Mouse (Mus musculus) lung, postnatal 10 days (tissue): Measurements from ENCODE around the gene Ghdc.
"Not testable (repeated sequence)": the region's sequence is repeated elsewhere in the genome, so short reads cannot be mapped to it uniquely, and the experiment has no call there.

Source experiments
- DNase-seq: peaks from one replicate; pipeline ENCODE4 v3.0.0; 2021

Gene Ghdc

GRCm38 (mm10) chr11:100770646-100771408 lies at the start of gene Ghdc:
Ghdc (minus strand) TSS chr11:100770957.
- peak; percentile 92 for DNase-seq

- DNase-seq: no peak
Measured at GRCm38 (mm10) chr11:100820047-100820446, 49.3 kb upstream of the Ghdc start.

- no peak for DNase-seq
Measured at GRCm38 (mm10) chr11:100819626-100820025, 48.9 kb upstream of the Ghdc start.

- DNase-seq: no peak
Measured at GRCm38 (mm10) chr11:100819048-100819447, 48.3 kb upstream of the Ghdc start.

GRCm38 (mm10) chr11:100818359-100819012 lies 47.7 kb upstream of the Ghdc start:
- no peak for DNase-seq

GRCm38 (mm10) chr11:100817311-100817710 lies 46.6 kb upstream of the Ghdc start:
- no peak for DNase-seq

GRCm38 (mm10) chr11:100816801-100817200 lies 46.0 kb upstream of the Ghdc start:
- DNase-seq: peak; percentile 45

- DNase-seq: no peak
Measured at GRCm38 (mm10) chr11:100816342-100816741, 45.6 kb upstream of the Ghdc start.

GRCm38 (mm10) chr11:100814498-100814897 lies 43.7 kb upstream of the Ghdc start:
- DNase-seq: peak; percentile 82

GRCm38 (mm10) chr11:100811132-100811531 lies 40.4 kb upstream of the Ghdc start:
- DNase-seq: no peak

- DNase-seq: no peak
Measured at GRCm38 (mm10) chr11:100810516-100810915, 39.8 kb upstream of the Ghdc start.

- no peak for DNase-seq
Measured at GRCm38 (mm10) chr11:100806380-100807305, 35.9 kb upstream of the Ghdc start.

- peak; percentile 25 for DNase-seq
Measured at GRCm38 (mm10) chr11:100805535-100805934, 34.8 kb upstream of the Ghdc start.

- DNase-seq: no peak
Measured at GRCm38 (mm10) chr11:100804409-100804808, 33.7 kb upstream of the Ghdc start.

- no peak for DNase-seq
Measured at GRCm38 (mm10) chr11:100799426-100799825, 28.7 kb upstream of the Ghdc start.

- no peak for DNase-seq
Measured at GRCm38 (mm10) chr11:100796585-100796984, 25.8 kb upstream of the Ghdc start.

- DNase-seq: no peak
Measured at GRCm38 (mm10) chr11:100795386-100795785, 24.6 kb upstream of the Ghdc start.

GRCm38 (mm10) chr11:100791457-100792049 lies 20.8 kb upstream of the Ghdc start:
- peak; percentile 36 for DNase-seq

GRCm38 (mm10) chr11:100790644-100791043 lies 19.9 kb upstream of the Ghdc start:
- DNase-seq: not testable (repeated sequence)

- no peak for DNase-seq
Measured at GRCm38 (mm10) chr11:100789702-100790101, 18.9 kb upstream of the Ghdc start.

- DNase-seq: no peak
Measured at GRCm38 (mm10) chr11:100785774-100786173, 15.0 kb upstream of the Ghdc start.

- DNase-seq: no peak
Measured at GRCm38 (mm10) chr11:100784286-100784685, 13.5 kb upstream of the Ghdc start.

- DNase-seq: no peak
Measured at GRCm38 (mm10) chr11:100782568-100782967, 11.8 kb upstream of the Ghdc start.
